Mouse (Mus musculus) urinary bladder, postnatal 4 days (tissue): Measurements from ENCODE around the gene Ankrd13c.
"Not testable (repeated sequence)": the region's sequence is repeated elsewhere in the genome, so short reads cannot be mapped to it uniquely, and the experiment has no call there.

Experiments
- DNase-seq, 2 experiments: peaks; one replicate each; pipeline ENCODE4 v3.0.0; 2021 to 2022; ENCODE audit warnings: low spot score in 2 of 2

Ankrd13c gene

GRCm38 (mm10) chr3:157946843-157947358, at the start of gene Ankrd13c:
Gene Ankrd13c (plus strand): TSS chr3:157947239.
- DNase-seq: peak; percentile 88 to 94

DNA sequence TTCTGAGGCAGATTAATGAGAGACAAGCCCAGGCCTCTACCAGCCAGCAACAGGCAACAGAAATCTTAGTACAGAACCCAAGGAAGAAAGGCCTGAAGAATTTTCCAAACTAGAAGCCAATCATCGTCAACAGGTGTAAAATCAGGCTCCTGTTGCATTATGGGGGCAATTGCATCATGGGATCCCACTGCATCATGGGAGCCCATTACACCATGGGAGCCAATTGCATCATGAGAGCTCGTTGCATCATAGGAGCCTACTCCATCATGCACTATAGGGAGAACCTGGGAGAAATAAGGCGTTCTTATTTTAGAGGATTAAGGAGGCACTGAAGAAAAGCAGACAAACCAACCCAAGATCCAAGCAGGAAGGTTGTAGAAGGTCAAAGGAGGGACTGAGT, 49.4 kb upstream of the Ankrd13c start:
- DNase-seq: no peak

GRCm38 (mm10) chr3:157899986-157900385, 47.1 kb upstream of the Ankrd13c start:
- DNase-seq: no peak

DNA sequence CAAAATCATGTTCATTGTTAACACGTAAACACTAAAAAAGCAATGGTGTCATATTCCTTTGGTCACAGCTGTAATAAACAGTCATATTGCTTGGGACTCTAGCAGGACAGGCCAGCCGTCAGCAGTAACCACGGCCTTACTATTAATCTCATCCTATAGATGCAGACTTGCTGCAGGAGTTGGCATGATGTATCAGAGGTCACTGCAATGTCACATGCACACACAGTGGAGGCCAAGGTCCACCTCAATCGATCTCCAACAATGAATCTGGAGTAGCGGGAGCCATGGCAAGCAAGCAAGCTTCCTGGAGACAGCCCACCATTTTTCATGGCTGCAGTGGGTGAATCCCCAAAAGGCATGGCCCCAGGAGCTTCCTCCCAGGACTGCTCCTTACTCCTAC, 45.3 kb upstream of the Ankrd13c start:
- DNase-seq: no peak

GRCm38 (mm10) chr3:157908166-157908565, 38.9 kb upstream of the Ankrd13c start:
- DNase-seq: no peak

DNA sequence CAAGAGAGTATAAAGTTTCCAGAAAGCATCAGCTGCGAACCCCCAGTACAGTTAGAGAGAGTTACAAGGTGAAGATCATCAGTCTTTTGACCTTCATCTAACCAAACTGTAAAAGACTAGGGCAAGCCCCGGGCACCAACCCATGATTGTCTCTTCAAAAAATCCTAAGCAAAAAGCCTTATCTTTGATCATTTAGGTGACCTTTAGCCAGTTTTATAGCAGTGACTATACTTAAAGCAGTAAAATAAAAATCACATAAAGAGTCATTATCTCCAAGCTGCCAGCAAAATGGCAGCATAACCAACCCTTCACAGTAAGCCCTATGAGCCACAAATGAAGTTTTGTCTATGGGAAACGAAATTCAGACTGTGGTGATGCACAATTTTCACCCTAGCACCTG, 36.8 kb upstream of the Ankrd13c start:
- DNase-seq: no peak

DNA sequence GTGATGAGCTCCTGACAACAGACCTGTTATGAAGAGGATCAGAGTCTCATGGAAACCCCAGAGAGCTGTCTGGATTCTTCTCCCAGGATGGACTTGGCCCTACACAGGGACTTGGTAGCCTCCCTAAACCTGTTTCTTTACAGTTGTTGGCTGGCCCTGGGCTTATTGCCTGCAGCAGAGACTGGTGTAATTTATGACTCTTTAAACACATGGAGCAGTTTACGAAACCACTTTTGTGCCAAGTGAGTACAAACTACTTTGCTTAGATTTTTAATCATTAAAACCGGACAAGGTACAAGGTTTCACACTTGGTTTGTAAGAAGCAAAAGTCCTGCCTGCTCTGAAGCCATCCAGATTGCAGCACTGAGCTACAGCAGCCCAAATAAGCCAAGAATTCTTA, 34.9 kb upstream of the Ankrd13c start:
- no peak for DNase-seq

- no peak for DNase-seq
Observed at GRCm38 (mm10) chr3:157916336-157916735, 30.7 kb upstream of the Ankrd13c start.

DNA sequence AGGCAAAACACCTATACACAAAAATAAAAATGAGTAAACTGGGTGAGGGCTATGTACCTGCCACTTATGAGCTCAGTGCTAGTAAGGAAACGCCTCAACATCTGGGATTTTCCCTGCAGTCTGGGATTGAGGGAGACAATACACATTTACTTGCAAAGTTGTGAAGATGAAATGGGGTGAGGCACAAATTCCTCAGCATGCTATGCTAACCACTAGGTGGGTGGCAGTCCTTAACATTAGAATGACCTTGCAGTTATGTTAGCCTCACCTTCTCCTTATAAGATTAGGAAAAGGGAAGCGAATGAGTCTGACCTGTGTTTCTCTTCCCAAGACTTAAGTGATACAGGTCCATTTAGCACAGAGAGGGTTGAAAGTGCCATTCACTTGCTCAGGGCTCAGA, 25.7 kb upstream of the Ankrd13c start:
- DNase-seq: no peak

GRCm38 (mm10) chr3:157923268-157923835, 23.7 kb upstream of the Ankrd13c start:
- no peak for DNase-seq

DNA sequence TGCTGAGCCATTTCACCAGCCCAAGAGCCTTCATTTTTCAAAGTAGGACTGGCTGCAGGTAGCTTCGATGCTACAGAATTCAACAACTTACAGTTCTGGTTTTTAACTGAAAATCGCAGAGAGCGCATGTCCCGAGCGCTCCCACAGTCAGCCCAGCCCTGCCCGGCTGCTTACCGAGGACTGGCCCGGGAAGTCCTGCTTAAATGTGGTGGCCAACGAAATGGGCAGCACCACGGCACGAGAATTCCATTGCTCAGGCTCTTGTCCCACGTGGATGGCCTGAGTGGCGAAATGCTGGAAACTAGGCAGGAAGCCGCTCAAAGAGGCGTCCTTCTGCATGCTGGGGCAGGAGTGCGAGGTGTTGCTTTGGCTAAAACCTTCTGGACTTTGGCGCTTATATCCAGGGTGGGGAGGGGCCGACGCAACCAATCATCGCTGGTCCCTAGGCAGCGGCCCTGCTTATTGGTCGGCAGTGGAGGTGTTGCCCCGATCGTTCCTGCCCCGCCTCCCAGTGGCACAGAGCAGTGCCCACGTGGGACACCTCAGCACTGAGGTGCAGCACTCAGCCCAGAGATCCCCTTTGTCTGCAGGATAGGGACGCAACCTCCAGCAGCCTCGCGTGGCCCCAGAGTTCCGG, 22.2 kb upstream of the Ankrd13c start, which contains the start of gene Cth:
TSS of gene Cth (minus strand) at position 386 of the 637 bp plus-strand sequence.
- DNase-seq: peak; percentile 82 to 84

DNA sequence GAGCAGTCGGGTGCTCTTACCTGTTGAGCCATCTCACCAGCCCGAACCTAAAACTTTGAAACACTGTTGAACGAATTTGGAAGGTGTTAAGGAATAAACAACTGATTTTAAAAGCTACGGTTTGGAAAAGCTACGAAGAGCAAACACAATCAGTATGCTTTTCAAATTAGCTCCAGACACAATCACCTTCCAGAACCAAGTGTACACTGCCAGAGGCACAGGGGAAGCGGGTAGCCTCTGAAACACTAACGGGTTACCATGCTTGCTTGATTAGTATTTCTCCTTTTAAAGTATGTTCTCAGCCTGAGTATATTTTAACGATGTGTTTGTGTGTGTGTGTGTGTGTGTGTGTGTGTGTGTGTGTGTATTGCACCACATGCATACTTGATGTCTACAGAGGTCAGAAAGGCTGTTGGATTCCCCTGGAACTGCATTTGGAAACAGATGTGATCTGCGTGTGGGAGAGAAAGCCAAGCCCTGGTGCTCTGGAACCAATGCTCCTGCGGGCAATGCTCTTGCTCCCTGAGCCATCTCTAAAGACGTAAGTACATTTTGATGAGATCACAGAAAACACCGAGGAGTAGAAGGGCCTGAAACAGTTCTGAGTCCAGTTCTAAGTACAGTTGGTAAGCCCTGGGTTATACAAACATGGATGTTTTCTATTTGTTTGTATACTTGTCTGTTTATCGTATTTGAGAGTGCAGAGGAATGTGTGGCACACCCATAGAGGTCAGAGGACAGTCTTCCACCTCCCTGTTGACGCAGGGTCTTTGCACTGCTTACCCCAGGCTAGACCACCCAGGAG, 21.1 kb upstream of the Ankrd13c start:
- DNase-seq: no peak

DNA sequence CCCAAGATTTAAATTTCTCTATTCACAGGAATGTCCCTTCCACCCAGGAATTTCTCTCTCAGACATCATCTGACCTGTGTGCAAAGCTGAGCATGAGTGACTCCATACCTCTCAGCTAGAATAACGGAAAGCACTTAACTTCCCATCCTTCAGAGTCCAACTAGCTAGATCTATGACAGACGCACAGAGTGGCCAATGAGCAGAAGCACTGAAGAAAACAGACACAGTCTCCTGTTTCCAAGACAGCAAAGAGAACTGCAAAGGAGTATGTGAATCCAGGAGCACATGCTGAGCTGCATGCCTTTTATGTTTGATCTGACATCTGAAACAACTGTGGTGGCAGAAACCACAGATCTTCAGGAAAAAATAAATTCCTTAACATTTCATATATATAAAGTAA, 20.3 kb upstream of the Ankrd13c start:
- DNase-seq: no peak

GRCm38 (mm10) chr3:157928731-157929130, 18.3 kb upstream of the Ankrd13c start:
- no peak for DNase-seq

DNA sequence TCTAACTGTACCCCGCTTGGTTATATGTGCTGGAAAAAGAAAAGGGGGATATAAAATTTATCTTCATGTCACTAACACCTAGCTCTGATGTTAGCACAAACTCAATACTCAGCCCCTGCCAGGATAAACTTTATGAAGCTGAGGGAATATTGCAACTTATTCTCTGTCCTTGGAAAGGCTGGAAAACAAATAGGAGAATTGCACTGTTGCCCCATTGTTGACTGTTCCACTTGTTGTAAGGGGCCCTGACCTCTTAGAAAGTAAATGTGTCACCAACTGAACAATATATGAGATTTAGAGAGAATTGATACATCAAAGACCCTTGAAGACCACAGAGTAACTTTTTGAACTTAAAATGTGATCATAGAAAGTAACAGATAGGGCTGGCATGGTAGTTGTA, 17.6 kb upstream of the Ankrd13c start:
- no peak for DNase-seq

DNA sequence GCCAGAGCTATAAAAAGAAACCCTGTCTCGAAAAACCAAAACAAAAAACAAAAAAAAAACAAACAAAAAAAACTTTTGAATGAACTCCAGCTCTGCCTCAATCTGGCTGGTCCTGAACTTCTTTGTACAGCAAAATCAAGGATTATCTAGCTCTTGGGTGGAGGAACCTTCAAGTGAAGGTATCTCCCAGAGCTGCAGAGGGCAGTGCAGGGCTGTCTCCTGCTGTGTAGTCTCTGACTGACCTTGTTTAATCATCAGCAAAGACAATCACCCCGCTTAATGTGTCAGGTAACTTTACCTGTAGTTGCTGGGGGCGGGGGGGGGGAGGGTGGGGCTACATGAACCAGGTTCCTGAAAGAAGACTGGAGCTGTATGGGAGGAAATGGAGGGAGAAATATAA, 15.4 kb upstream of the Ankrd13c start:
- no peak for DNase-seq

GRCm38 (mm10) chr3:157932074-157932473, 15.0 kb upstream of the Ankrd13c start:
- DNase-seq: no peak

DNA sequence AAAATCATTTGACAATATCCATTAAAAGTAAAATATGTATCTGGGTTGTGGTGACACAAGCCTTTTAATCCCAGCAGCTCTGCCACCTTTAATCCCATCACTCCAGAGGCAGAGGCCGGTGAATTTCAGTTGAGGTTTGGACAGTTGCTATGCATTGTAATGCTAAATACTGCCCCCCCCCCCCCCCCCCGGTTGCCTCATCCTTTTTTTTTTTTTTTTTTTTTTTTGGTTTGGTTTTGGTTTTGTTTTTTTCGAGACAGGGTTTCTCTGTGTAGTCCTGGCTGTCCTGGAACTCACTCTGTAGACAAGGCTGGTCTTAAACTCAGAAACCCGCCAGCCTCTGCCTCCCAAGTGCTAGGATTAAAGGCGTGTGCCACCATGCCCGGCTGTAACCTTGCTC, 13.8 kb upstream of the Ankrd13c start:
- not testable (repeated sequence) for DNase-seq

DNA sequence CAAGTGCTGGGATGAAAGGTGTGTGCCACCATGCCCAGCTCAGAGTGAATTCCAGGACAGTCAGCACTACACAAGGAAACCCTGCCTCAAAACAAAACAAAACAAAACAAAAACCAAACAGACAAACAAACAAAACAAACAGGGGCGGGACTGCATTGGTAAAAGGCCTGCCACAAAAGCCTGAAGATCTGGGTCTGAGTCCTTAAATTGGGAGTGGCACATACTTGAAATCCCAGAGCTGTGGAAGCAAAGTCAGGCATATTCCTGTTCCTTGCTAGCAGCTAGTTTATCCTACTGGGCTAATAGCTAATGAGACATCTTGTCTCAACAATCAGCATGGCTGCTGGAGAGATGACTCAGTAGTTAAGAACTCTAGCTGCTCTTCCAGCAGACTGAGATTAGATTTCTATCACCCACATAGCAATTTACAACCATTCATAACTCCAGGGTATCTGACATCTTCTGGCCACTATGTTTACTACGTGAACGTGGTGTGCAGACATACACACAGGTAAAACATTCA, 12.7 kb upstream of the Ankrd13c start:
- DNase-seq: no peak

DNA sequence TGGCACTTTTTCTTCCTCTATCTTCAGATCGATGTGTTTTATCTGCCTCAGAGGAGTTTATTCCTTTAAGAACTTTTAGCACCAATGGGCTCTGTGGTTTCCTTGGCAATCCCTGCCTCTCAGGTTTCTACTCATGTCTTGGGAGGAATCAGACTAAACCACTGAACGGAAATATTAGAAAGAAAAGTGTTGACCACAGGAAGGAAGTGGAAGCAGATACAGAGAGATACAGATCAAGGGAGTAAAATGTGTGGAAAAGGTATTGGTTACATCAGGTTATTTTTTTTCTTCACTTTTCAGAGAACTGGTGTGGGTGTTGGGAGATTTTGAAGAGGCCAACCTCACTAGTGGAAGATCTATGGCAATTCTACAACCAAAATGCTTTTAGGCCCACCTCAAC, 8.5 kb upstream of the Ankrd13c start:
- no peak for DNase-seq

- peak in 1 of 2 experiments; percentile 58 for DNase-seq
Observed at GRCm38 (mm10) chr3:157947383-157948280, 593 bp downstream of the Ankrd13c start.
